Mouse (Mus musculus): ENCODE results near the gene Galnt9. TPM values are rescaled to one million over a fixed set of nuclear protein-coding genes. Genes with fewer than 3 reads are reported as not detected.

The Galnt9 gene
- polyA plus RNA-seq, 1 experiment from 2014 or later: 0.05 TPM

DNA sequence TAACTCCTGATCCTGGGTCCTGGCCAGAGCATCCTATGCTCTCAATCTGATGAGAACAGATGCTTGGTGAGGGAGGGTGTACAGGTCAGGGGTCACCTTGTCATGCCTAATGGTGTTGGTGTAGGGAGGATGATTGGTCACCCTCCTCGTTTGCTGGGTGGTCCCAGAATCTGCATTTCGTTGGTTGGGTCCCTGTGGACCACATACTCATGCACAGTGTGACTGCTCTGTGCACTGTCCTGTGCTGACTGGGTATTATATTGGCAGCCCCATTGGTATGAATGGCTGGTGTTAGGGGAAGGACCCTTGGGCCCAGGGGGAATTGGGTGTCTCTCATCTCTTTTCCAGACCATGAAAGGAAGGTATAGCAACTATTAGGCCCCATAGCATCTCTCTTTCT lies 11.0 kb downstream of the Galnt9 start:
- 48% methylated on average over 2 of the region's 2 CpGs for WGBS
- no peaks in the 10 kb centered on the region for H3K9me3 ChIP-seq (replicated peaks)
- H3K4me2 ChIP-seq: no peak overlapping the region
- H3K9ac ChIP-seq: no peak overlapping the region
- ATAC-seq (replicated peaks; ENCODE audit: insufficient number of reproducible peaks, insufficient read depth, low FRiP score, low read depth): no peak
- no peak overlapping the region for H3K27ac ChIP-seq
- no peak overlapping the region for H3K4me3 ChIP-seq
- H3K4me1 ChIP-seq (replicated peaks): no peaks in the 10 kb centered on the region
- no peaks in the 10 kb centered on the region for H3K36me3 ChIP-seq
- peaks cover 17% of the 10 kb centered on the region for H3K27me3 ChIP-seq

DNA sequence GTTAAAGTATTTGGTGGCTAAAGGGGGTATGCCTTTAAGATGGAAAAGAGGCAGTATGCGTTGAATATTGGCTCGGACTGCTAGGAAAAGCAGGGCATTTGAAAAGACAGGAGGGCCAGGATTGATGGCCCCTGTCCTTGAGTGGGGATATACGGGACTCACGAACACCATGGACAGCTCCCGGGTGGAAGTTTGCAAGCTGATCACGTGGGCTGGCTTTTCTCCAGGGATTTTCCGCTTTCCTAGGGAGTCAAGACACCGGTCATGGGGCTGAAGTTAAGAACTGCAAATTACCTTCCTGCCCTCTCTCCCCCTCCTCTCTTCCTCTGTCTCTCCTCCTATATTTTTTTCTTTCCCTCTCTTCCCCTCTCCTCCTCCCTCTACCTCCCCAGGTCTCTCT lies 14.2 kb downstream of the Galnt9 start:
- H3K27ac ChIP-seq: no peak overlapping the region
- no peaks in the 10 kb centered on the region for H3K36me3 ChIP-seq
- H3K9me3 ChIP-seq (replicated peaks): no peaks in the 10 kb centered on the region
- H3K4me2 ChIP-seq: no peak overlapping the region
- H3K4me3 ChIP-seq: no peak overlapping the region
- H3K27me3 ChIP-seq: 0 out of 2 replicates have a peak, but pooled peaks cover under 1% of the 10 kb centered on the region
- H3K9ac ChIP-seq: no peak overlapping the region
- no peaks in the 10 kb centered on the region for H3K4me1 ChIP-seq (replicated peaks)
- WGBS: 10% methylated on average over 8 of the region's 8 CpGs
- no peak for ATAC-seq (replicated peaks; ENCODE audit: insufficient number of reproducible peaks, insufficient read depth, low FRiP score, low read depth)

GRCm38 (mm10) chr5:110559679-110560078 lies 15.5 kb downstream of the Galnt9 start:
- H3K36me3 ChIP-seq: no peaks in the 10 kb centered on the region
- no peak for ATAC-seq (replicated peaks; ENCODE audit: insufficient number of reproducible peaks, insufficient read depth, low FRiP score, low read depth)
- no peaks in the 10 kb centered on the region for H3K4me1 ChIP-seq (replicated peaks)
- H3K9me3 ChIP-seq (replicated peaks): no peaks in the 10 kb centered on the region
- 80% methylated on average over 8 of the region's 8 CpGs for WGBS
- H3K4me2 ChIP-seq: no peak overlapping the region
- H3K4me3 ChIP-seq: no peak overlapping the region
- no peaks in the 10 kb centered on the region for H3K27me3 ChIP-seq
- H3K27ac ChIP-seq: no peak overlapping the region
- H3K9ac ChIP-seq: no peak overlapping the region

DNA sequence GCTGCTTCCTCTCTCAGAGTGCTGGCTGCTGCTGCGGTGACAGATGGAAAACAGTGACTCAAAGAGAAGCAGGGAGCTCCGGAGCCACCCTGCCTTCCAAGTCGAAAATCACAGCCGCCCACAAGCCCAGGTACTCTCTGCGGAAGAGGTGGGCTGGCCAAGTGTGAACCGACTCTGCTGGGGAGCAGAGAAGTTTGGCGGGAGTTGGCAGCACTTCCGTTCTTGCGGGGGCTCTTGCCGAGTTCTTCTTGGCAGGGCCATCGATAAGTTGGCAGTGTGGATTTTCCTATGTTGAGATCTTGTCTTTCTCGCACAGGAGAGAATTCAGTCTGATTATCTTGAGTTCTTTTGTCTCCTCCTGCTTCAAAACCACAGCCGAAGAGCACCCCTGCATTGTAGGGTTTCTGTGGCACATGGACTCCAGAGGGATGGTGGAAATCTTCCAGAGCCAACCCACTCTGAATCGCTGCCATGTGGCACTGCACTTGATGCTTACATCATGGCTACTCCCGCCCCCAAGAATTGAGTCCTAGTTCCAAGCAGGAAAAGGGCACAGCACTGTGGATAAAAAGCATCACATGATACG lies 18.7 kb downstream of the Galnt9 start:
- 68% methylated on average over 16 of the region's 16 CpGs for WGBS

DNA sequence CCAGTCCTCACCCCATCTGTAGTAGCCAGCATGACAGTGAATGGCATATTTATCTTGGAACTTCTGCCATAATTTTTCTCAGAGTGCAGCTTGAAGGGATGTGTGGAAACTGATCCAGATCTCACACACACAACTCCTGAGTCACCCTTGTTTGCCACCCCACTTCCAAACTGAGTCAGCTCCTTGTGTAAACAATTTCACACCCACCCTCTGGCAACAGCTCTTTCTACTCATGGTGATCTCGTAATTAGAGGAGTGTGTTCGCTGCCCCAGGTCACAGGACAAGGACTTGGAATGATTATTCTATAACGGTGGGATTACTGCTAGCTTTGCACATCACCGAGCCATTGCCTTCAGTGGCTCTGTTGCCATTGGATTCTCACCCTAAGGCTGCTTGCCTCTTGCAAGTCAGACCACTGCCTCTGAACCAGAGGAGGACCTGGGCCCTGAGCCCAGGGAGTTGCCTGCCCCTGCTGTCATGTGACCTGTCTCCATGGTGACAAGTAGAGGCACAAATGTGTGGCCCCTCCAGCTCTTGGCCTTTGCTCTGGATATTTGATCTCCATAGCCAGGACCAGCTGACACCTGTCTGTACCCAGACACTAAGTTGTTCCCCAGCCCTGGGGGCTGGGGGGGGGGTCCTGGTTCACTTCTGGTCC lies 21.0 kb downstream of the Galnt9 start:
- no peaks in the 10 kb centered on the region for H3K9me3 ChIP-seq (replicated peaks)
- no peak overlapping the region for H3K4me2 ChIP-seq
- ATAC-seq (replicated peaks; ENCODE audit: insufficient number of reproducible peaks, insufficient read depth, low FRiP score, low read depth): no peak
- no peaks in the 10 kb centered on the region for H3K36me3 ChIP-seq
- 67% methylated on average over 4 of the region's 4 CpGs for WGBS
- H3K27me3 ChIP-seq: no peaks in the 10 kb centered on the region
- no peak overlapping the region for H3K9ac ChIP-seq
- no peaks in the 10 kb centered on the region for H3K4me1 ChIP-seq (replicated peaks)
- H3K4me3 ChIP-seq: no peak overlapping the region
- no peak overlapping the region for H3K27ac ChIP-seq

More for the DNA sequence above, 18.7 kb downstream of the Galnt9 start:
- Histone ChIP-seq H3K9ac (no peak overlapping the region), H3K36me3 (no peaks in the 10 kb centered on the region), H3K4me1 (replicated peaks) (no peaks in the 10 kb centered on the region), H3K4me3 (no peak overlapping the region), H3K4me2 (no peak overlapping the region), H3K27me3 (no peaks in the 10 kb centered on the region), H3K9me3 (replicated peaks) (no peaks in the 10 kb centered on the region), H3K27ac (no peak overlapping the region)
- ATAC-seq (replicated peaks; ENCODE audit: insufficient number of reproducible peaks, insufficient read depth, low FRiP score, low read depth): no peak

DNA sequence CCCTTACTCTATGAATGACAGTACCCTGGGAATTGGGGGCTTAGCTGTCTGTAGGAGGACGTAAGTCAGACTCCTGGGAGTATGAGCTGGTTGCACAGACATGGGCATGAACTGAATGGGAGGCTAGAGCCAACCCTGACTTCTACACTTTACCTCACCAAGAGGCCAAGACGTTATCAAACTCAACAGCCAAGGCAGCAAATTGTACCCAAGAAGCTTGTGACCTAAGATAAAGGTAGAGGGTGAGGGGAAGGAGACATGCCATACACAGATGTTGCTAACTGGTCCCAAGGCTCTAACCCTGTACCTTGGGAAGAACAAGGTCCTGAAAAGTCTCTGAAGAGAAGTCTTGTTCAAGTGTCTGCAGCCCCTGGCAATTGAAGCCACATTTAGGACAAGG lies 23.4 kb downstream of the Galnt9 start:
- Histone ChIP-seq H3K4me1 (replicated peaks) (no peaks in the 10 kb centered on the region), H3K9me3 (replicated peaks) (no peaks in the 10 kb centered on the region), H3K27ac (no peak overlapping the region), H3K4me2 (no peak overlapping the region), H3K4me3 (no peak overlapping the region), H3K9ac (no peak overlapping the region), H3K27me3 (no peaks in the 10 kb centered on the region), H3K36me3 (no peaks in the 10 kb centered on the region)
- ATAC-seq (replicated peaks; ENCODE audit: insufficient number of reproducible peaks, insufficient read depth, low FRiP score, low read depth): no peak
- WGBS: 78% methylated on average over 2 of the region's 2 CpGs

- 47% methylated on average over 6 of the region's 6 CpGs for WGBS
- H3K36me3 ChIP-seq: no peaks in the 10 kb centered on the region
- no peak overlapping the region for H3K27ac ChIP-seq
- no peak for ATAC-seq (replicated peaks; ENCODE audit: insufficient number of reproducible peaks, insufficient read depth, low FRiP score, low read depth)
- H3K27me3 ChIP-seq: peaks cover 7% of the 10 kb centered on the region; the same call in 1 of the 2 replicates
- H3K4me2 ChIP-seq: no peak overlapping the region
- H3K9ac ChIP-seq: no peak overlapping the region
- no peaks in the 10 kb centered on the region for H3K9me3 ChIP-seq (replicated peaks)
- no peak overlapping the region for H3K4me3 ChIP-seq
- no peaks in the 10 kb centered on the region for H3K4me1 ChIP-seq (replicated peaks)
Observed at GRCm38 (mm10) chr5:110574888-110575287, 30.7 kb downstream of the Galnt9 start.

GRCm38 (mm10) chr5:110579296-110579695 lies 35.1 kb downstream of the Galnt9 start:
- no peak overlapping the region for H3K4me3 ChIP-seq
- 80% methylated on average over 4 of the region's 4 CpGs for WGBS
- no peaks in the 10 kb centered on the region for H3K9me3 ChIP-seq (replicated peaks)
- H3K36me3 ChIP-seq: no peaks in the 10 kb centered on the region
- no peak overlapping the region for H3K4me2 ChIP-seq
- no peak overlapping the region for H3K9ac ChIP-seq
- H3K27me3 ChIP-seq: peaks cover 7% of the 10 kb centered on the region; the same call in 1 of the 2 replicates
- no peaks in the 10 kb centered on the region for H3K4me1 ChIP-seq (replicated peaks)
- no peak for ATAC-seq (replicated peaks; ENCODE audit: insufficient number of reproducible peaks, insufficient read depth, low FRiP score, low read depth)
- H3K27ac ChIP-seq: no peak overlapping the region

DNA sequence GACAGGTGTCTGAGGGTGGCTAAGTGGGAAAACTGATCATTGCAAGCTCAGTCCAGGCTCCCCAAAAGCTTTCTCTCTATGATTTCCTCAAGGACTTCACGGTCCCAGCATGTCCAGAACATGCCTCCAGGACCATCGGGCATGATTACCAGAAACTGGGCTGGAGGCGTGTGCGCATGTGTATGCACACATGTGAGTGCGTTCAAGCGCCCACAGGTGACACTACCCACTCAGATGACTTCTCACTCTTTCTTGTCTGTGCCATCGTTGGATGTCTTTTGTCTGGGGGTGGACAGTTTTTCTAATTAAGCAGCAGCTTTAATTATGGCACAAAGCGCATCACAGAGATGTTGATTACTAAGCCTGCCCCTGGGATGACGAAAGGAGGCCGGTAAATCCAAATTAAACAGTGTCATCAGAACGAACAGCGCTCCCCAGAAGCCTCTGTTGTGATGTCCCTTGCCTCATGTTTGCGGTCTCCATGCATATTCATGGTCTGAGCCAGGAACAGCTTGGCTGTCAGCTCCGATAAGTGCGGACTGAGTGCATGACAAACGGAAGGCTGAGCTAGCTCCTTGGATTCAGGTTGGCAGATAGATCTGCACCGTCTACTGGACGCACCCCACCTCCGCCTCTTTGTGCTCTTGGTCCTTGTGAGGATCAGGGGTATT lies 36.5 kb downstream of the Galnt9 start:
- no peaks in the 10 kb centered on the region for H3K9me3 ChIP-seq (replicated peaks)
- no peak overlapping the region for H3K4me2 ChIP-seq
- H3K27me3 ChIP-seq: peaks cover 4% of the 10 kb centered on the region; the same call in 1 of the 2 replicates
- no peak overlapping the region for H3K9ac ChIP-seq
- ATAC-seq (replicated peaks; ENCODE audit: insufficient number of reproducible peaks, insufficient read depth, low FRiP score, low read depth): no peak
- no peak overlapping the region for H3K27ac ChIP-seq
- no peaks in the 10 kb centered on the region for H3K36me3 ChIP-seq
- 81% methylated on average over 19 of the region's 19 CpGs for WGBS
- H3K4me1 ChIP-seq (replicated peaks): no peaks in the 10 kb centered on the region
- H3K4me3 ChIP-seq: no peak overlapping the region

DNA sequence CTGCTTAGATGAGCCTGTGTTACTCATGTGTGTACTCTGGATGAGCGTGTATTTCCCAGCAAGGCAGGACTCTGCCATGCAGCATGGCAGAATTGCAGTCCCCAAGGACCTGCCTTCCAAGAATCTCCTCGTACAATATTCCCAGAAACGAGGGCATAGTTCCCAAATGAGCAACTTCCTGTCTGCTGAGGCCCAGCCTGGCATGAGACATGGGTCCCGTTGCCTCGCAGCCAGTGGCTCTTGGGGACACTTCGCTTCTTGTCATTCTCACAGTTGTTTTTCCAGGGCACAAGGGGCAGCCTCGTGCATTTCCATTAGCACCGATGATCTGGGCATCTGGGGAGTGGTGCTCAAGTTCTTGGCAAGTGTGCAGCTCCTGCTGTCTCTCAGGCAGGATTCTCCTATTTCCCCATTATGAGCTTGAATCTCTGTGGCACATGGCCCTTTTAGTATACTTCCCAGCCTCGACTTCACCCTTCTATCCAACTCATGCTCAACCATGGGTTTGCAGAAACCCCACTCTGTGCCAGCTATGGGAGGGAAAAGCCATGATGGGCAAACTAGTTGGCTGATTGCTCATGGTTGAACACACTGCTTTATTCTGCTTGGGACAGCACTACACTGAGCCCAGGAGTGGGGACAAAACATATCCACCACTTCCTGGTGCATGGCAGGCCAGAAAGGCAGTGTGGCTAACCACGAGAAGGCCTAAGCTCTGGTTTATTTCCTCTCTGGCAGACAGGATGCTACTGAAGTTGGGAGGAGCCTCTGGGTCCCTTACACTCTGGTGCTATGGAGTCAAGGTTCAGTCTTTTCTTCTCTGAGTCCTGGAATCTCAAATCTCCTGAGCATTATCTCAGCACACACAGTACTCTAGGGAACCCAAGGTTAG lies 38.7 kb downstream of the Galnt9 start:
- Histone ChIP-seq H3K27me3 (no peaks in the 10 kb centered on the region; the same call in 1 of the 2 replicates), H3K27ac (no peak overlapping the region), H3K36me3 (no peaks in the 10 kb centered on the region), H3K4me3 (no peak overlapping the region), H3K4me2 (no peak overlapping the region), H3K4me1 (replicated peaks) (no peaks in the 10 kb centered on the region), H3K9ac (no peak overlapping the region), H3K9me3 (replicated peaks) (no peaks in the 10 kb centered on the region)
- WGBS: 49% methylated on average over 10 of the region's 10 CpGs
- ATAC-seq (replicated peaks; ENCODE audit: insufficient number of reproducible peaks, insufficient read depth, low FRiP score, low read depth): no peak

- ATAC-seq (replicated peaks; ENCODE audit: insufficient number of reproducible peaks, insufficient read depth, low FRiP score, low read depth): no peak
- no peak overlapping the region for H3K4me3 ChIP-seq
- H3K36me3 ChIP-seq: no peaks in the 10 kb centered on the region
- no peaks in the 10 kb centered on the region for H3K4me1 ChIP-seq (replicated peaks)
- H3K27ac ChIP-seq: no peak overlapping the region
- H3K27me3 ChIP-seq: no peaks in the 10 kb centered on the region
- H3K4me2 ChIP-seq: no peak overlapping the region
- H3K9me3 ChIP-seq (replicated peaks): no peaks in the 10 kb centered on the region
- no peak overlapping the region for H3K9ac ChIP-seq
Observed at GRCm38 (mm10) chr5:110587467-110587866, 43.3 kb downstream of the Galnt9 start.

Data from heart, embryonic 15.5 days (tissue).